ENCODE assay signal across 8 mouse cellular contexts in genomic region chr14:50061590-50061954, GRCm38 (mm10). TPM values are rescaled to one million over a fixed set of nuclear protein-coding genes. Genes with fewer than 3 reads are reported as not detected.
DNase-seq lines count a peak whose midpoint lies in the region; ATAC-seq and TF ChIP-seq lines count a peak whose summit lies in the region.

No protein-coding gene starts in this region.

- H3K9me3 ChIP-seq in kidney, postnatal 0 days (replicated peaks; ENCODE audit: low read length): no peaks in the 10 kb centered on the region
- no peaks in the 10 kb centered on the region for H3K9me3 ChIP-seq in forebrain, embryonic 12.5 days

- H3K4me3 ChIP-seq in kidney, postnatal 0 days (replicated peaks; ENCODE audit: low read depth, low read length): peak overlapping the region; percentile 58
- peak overlapping the region; percentile 79 for H3K4me3 ChIP-seq in brown adipose tissue, adult 24 weeks (ENCODE audit: insufficient read depth, low read depth, low read length)
- peak overlapping the region; percentile 70 for H3K4me3 ChIP-seq in forebrain, embryonic 12.5 days (replicated peaks)
- H3K4me3 ChIP-seq in small intestine, adult 2 months (ENCODE audit: low read depth, low read length): peak overlapping the region; percentile 69

- no peaks in the 10 kb centered on the region for H3K27me3 ChIP-seq in kidney, postnatal 0 days (ENCODE audit: insufficient read depth, low read length)
- no peaks in the 10 kb centered on the region for H3K27me3 ChIP-seq in forebrain, embryonic 12.5 days
- H3K27me3 ChIP-seq in small intestine, adult 2 months (ENCODE audit: control insufficient read depth, insufficient read depth, low read length): no peaks in the 10 kb centered on the region

- H3K4me1 ChIP-seq in kidney, postnatal 0 days (replicated peaks; ENCODE audit: insufficient read depth, low read length): no peaks in the 10 kb centered on the region
- no peaks in the 10 kb centered on the region for H3K4me1 ChIP-seq in brown adipose tissue, adult 24 weeks (ENCODE audit: control insufficient read depth, insufficient read depth, insufficient read length, low read length)
- H3K4me1 ChIP-seq in forebrain, embryonic 12.5 days: peaks cover 6% of the 10 kb centered on the region
- no peaks in the 10 kb centered on the region for H3K4me1 ChIP-seq in small intestine, adult 2 months (ENCODE audit: control insufficient read depth, insufficient read depth, insufficient read length, low read length)

- no peak for DNase-seq in kidney, postnatal 0 days (ENCODE audit: low spot score)
- DNase-seq in kidney, postnatal 14 days: no peak
- peak; percentile 4 for DNase-seq in liver
- DNase-seq in embryo, embryonic 10 days (ENCODE audit: low spot score): no peak
- DNase-seq in adrenal gland, postnatal 4 days (ENCODE audit: low spot score in 2 of 2): no peak

- TF ChIP-seq CTCF in kidney, postnatal 0 days (IDR thresholded peaks at IDR 0.05; ENCODE audit: low read depth): no peak
- no peak for TF ChIP-seq CTCF in small intestine, adult 2 months (IDR thresholded peaks at IDR 0.05; ENCODE audit: extremely low read depth, insufficient read length, insufficient replicate concordance, low read depth, low read length)

- ATAC-seq in kidney, postnatal 0 days (replicated peaks; ENCODE audit: low FRiP score, low read depth): 0 out of 2 replicates have a peak, but pooled peaks have one; percentile 13
- peak; percentile 50 for ATAC-seq in forebrain, embryonic 12.5 days (ENCODE audit: low FRiP score)

- no peak for TF ChIP-seq POLR2A in small intestine, adult 2 months (IDR thresholded peaks at IDR 0.05; ENCODE audit: low read depth, low read length)

- WGBS in kidney, postnatal 0 days: 2% methylated on average over 13 of the region's 13 CpGs
- under 1% methylated on average over 13 of the region's 13 CpGs for WGBS in forebrain, embryonic 12.5 days
- 1% methylated on average over 13 of the region's 13 CpGs for WGBS in small intestine, adult 2 months

- no peaks in the 10 kb centered on the region for H3K36me3 ChIP-seq in kidney, postnatal 0 days (ENCODE audit: insufficient read depth, low read length)
- no peaks in the 10 kb centered on the region for H3K36me3 ChIP-seq in forebrain, embryonic 12.5 days (replicated peaks)
- H3K36me3 ChIP-seq in small intestine, adult 2 months (ENCODE audit: control insufficient read depth, insufficient read depth, low read length): no peaks in the 10 kb centered on the region

- H3K27ac ChIP-seq in kidney, postnatal 0 days: 0 out of 2 replicates have a peak overlapping the region, but pooled peaks have one; percentile 71
- H3K27ac ChIP-seq in brown adipose tissue, adult 24 weeks (replicated peaks; ENCODE audit: low read depth, low read length): no peak overlapping the region
- H3K27ac ChIP-seq in forebrain, embryonic 12.5 days: peak overlapping the region; percentile 91
- no peak overlapping the region for H3K27ac ChIP-seq in small intestine, adult 2 months (ENCODE audit: insufficient read depth, low read depth, low read length)

- peak overlapping the region; percentile 96 for H3K4me2 ChIP-seq in kidney, postnatal 0 days (ENCODE audit: low read length)
- peak overlapping the region; percentile 72 for H3K4me2 ChIP-seq in forebrain, embryonic 12.5 days

- peak overlapping the region; percentile 53 for H3K9ac ChIP-seq in kidney, postnatal 0 days (ENCODE audit: low read depth, low read length)
- peak overlapping the region; percentile 67 for H3K9ac ChIP-seq in forebrain, embryonic 12.5 days

RNA-seq across cellular contexts. Expression of gene Olfr725, which starts 21.4 kb away (rescaled TPM):
- not detected in 2 replicates for polyA plus RNA-seq in kidney, postnatal 0 days (2015; fragmentation: Nextera tagmentation; extraction: Ambion mirVana)
- not detected in 2 replicates for polyA plus RNA-seq in brown adipose tissue, adult 24 weeks (2012; ENCODE audit: insufficient read depth, insufficient read length, missing spikeins)
- not detected in 2 replicates for polyA plus RNA-seq in forebrain, embryonic 12.5 days (2016; fragmentation: Nextera tagmentation; extraction: Ambion mirVana)
- polyA plus RNA-seq in small intestine, adult 2 months (2012; rRNA removed): not detected in 2 replicates
- not detected for total RNA-seq in adrenal gland, postnatal 4 days (2021)

RNA-seq across cellular contexts. Expression of gene Olfr726, which starts 29.2 kb away (rescaled TPM):
- polyA plus RNA-seq in kidney, postnatal 0 days (2015; fragmentation: Nextera tagmentation; extraction: Ambion mirVana): not detected in 2 replicates
- polyA plus RNA-seq in brown adipose tissue, adult 24 weeks (2012; ENCODE audit: insufficient read depth, insufficient read length, missing spikeins): not detected in 2 replicates
- not detected in 2 replicates for polyA plus RNA-seq in forebrain, embryonic 12.5 days (2016; fragmentation: Nextera tagmentation; extraction: Ambion mirVana)
- not detected in 2 replicates for polyA plus RNA-seq in small intestine, adult 2 months (2012; rRNA removed)
- not detected for total RNA-seq in adrenal gland, postnatal 4 days (2021)

Comparison
In these comparisons a context has a peak if more than half of its experiments do, and no peak if none do; other contexts are left out.
1. H3K27ac ChIP-seq: peak in kidney, postnatal 0 days (single experiment) and forebrain, embryonic 12.5 days (single experiment); none in brown adipose tissue, adult 24 weeks (single experiment) and small intestine, adult 2 months (single experiment).
2. Peak in every context shown above with its lines, with median percentiles within 50 percentile points of each other: H3K4me3 ChIP-seq.